Mouse (Mus musculus): ENCODE data around the gene Rps11. TPM values are rescaled to one million over a fixed set of nuclear protein-coding genes. Genes with fewer than 3 reads are reported as not detected.

Gene Rps11
- polyA plus RNA-seq, 1 experiment from 2014 or later: 1,374 TPM

DNA sequence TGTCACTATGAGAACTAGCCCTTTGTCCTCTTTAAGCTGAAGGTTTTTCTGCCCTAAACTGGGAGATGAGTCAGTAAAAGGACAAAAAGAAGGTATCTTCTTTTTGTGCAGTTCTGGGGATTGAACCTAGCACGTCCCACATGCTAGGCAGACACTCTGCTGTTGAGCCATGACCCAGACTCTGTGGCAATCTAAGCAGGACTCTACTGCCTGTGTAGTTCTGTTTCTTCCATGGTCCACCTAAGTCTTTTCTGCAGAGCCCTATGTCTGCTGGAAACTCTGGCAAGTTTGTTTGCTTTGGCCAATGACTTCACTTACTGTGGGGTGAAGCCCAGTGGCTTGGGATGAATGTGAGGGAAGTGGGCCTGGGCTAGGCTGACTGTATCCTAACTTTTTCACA, 14.2 kb upstream of the Rps11 start:
- H3K9me3 ChIP-seq (replicated peaks; ENCODE audit: control insufficient read depth, low read length): peaks cover 1% of the 10 kb centered on the region; the same call in 1 of the 2 replicates
- no peaks in the 10 kb centered on the region for H3K27me3 ChIP-seq (ENCODE audit: control insufficient read depth, insufficient read depth, low read length)
- 90% methylated on average over 1 of the region's 1 CpGs for WGBS
- no peak overlapping the region for H3K4me2 ChIP-seq (ENCODE audit: low read depth, low read length)
- H3K4me1 ChIP-seq (ENCODE audit: control insufficient read depth, insufficient read depth, low read length): peaks cover 9% of the 10 kb centered on the region
- no peak overlapping the region for H3K4me3 ChIP-seq (replicated peaks; ENCODE audit: low read length)
- ATAC-seq (ENCODE audit: insufficient read depth, low FRiP score): no peak
- H3K27ac ChIP-seq (ENCODE audit: low read length): no peak overlapping the region
- H3K36me3 ChIP-seq (ENCODE audit: control insufficient read depth, insufficient read depth, low read length): no peaks in the 10 kb centered on the region; the same call in 1 of the 2 replicates
- H3K9ac ChIP-seq (ENCODE audit: low read length): no peak overlapping the region

- Histone ChIP-seq H3K4me2 (ENCODE audit: low read depth, low read length) (no peak overlapping the region), H3K4me3 (replicated peaks; ENCODE audit: low read length) (no peak overlapping the region), H3K27ac (ENCODE audit: low read length) (no peak overlapping the region), H3K36me3 (ENCODE audit: control insufficient read depth, insufficient read depth, low read length) (no peaks in the 10 kb centered on the region; the same call in 1 of the 2 replicates), H3K27me3 (ENCODE audit: control insufficient read depth, insufficient read depth, low read length) (no peaks in the 10 kb centered on the region), H3K9ac (ENCODE audit: low read length) (no peak overlapping the region), H3K4me1 (ENCODE audit: control insufficient read depth, insufficient read depth, low read length) (peaks cover 9% of the 10 kb centered on the region), H3K9me3 (replicated peaks; ENCODE audit: control insufficient read depth, low read length) (peaks cover 4% of the 10 kb centered on the region; the same call in 1 of the 2 replicates)
- ATAC-seq (ENCODE audit: insufficient read depth, low FRiP score): no peak
- WGBS: 63% methylated on average over 12 of the region's 12 CpGs
Observed at GRCm38 (mm10) chr7:45137171-45138006, 13.2 kb upstream of the Rps11 start.

- WGBS: 3% methylated on average over 29 of the region's 29 CpGs
- peak; percentile 84 for ATAC-seq (ENCODE audit: insufficient read depth, low FRiP score)
- no peaks in the 10 kb centered on the region; the same call in 1 of the 2 replicates for H3K36me3 ChIP-seq (ENCODE audit: control insufficient read depth, insufficient read depth, low read length)
- peaks cover 9% of the 10 kb centered on the region for H3K4me1 ChIP-seq (ENCODE audit: control insufficient read depth, insufficient read depth, low read length)
- no peaks in the 10 kb centered on the region for H3K27me3 ChIP-seq (ENCODE audit: control insufficient read depth, insufficient read depth, low read length)
- peak within 1 kb of the TSS; percentile 81 for H3K4me2 ChIP-seq (ENCODE audit: low read depth, low read length)
- no peak within 1 kb of the TSS for H3K27ac ChIP-seq (ENCODE audit: low read length)
- H3K9me3 ChIP-seq (replicated peaks; ENCODE audit: control insufficient read depth, low read length): peaks cover 4% of the 10 kb centered on the region; the same call in 1 of the 2 replicates
- peak within 1 kb of the TSS; percentile 84 for H3K9ac ChIP-seq (ENCODE audit: low read length)
- H3K4me3 ChIP-seq (replicated peaks; ENCODE audit: low read length): peak within 1 kb of the TSS; percentile 75
Observed at GRCm38 (mm10) chr7:45135993-45136567, 11.8 kb upstream of the Rps11 start, which contains the start of the genes Gm45713 and Flt3l. Gene Gm45713 (minus strand): TSS chr7:45136231. Gene Flt3l (minus strand): TSS chr7:45136432.

GRCm38 (mm10) chr7:45135370-45135769, 11.1 kb upstream of the Rps11 start:
- no peak overlapping the region; the same call in 1 of the 2 replicates for H3K9ac ChIP-seq (ENCODE audit: low read length)
- H3K36me3 ChIP-seq (ENCODE audit: control insufficient read depth, insufficient read depth, low read length): no peaks in the 10 kb centered on the region; the same call in 1 of the 2 replicates
- peaks cover 4% of the 10 kb centered on the region; the same call in 1 of the 2 replicates for H3K9me3 ChIP-seq (replicated peaks; ENCODE audit: control insufficient read depth, low read length)
- peaks cover 9% of the 10 kb centered on the region for H3K4me1 ChIP-seq (ENCODE audit: control insufficient read depth, insufficient read depth, low read length)
- H3K27ac ChIP-seq (ENCODE audit: low read length): no peak overlapping the region
- peak overlapping the region; percentile 75 for H3K4me3 ChIP-seq (replicated peaks; ENCODE audit: low read length)
- WGBS: 77% methylated on average over 3 of the region's 3 CpGs
- H3K4me2 ChIP-seq (ENCODE audit: low read depth, low read length): peak overlapping the region; percentile 81
- H3K27me3 ChIP-seq (ENCODE audit: control insufficient read depth, insufficient read depth, low read length): no peaks in the 10 kb centered on the region
- no peak for ATAC-seq (ENCODE audit: insufficient read depth, low FRiP score)

- WGBS: 13% methylated on average over 12 of the region's 12 CpGs
- Histone ChIP-seq H3K4me2 (ENCODE audit: low read depth, low read length) (no peak overlapping the region), H3K4me3 (replicated peaks; ENCODE audit: low read length) (no peak overlapping the region), H3K9me3 (replicated peaks; ENCODE audit: control insufficient read depth, low read length) (peaks cover 4% of the 10 kb centered on the region; the same call in 1 of the 2 replicates), H3K36me3 (ENCODE audit: control insufficient read depth, insufficient read depth, low read length) (no peaks in the 10 kb centered on the region; the same call in 1 of the 2 replicates), H3K9ac (ENCODE audit: low read length) (no peak overlapping the region), H3K4me1 (ENCODE audit: control insufficient read depth, insufficient read depth, low read length) (peaks cover 12% of the 10 kb centered on the region), H3K27ac (ENCODE audit: low read length) (no peak overlapping the region), H3K27me3 (ENCODE audit: control insufficient read depth, insufficient read depth, low read length) (no peaks in the 10 kb centered on the region)
- ATAC-seq (ENCODE audit: insufficient read depth, low FRiP score): 0 out of 2 replicates have a peak, but pooled peaks have one; percentile 12
Observed at GRCm38 (mm10) chr7:45134544-45135026, 10.3 kb upstream of the Rps11 start.

GRCm38 (mm10) chr7:45133446-45134159, 9.4 kb upstream of the Rps11 start:
- Histone ChIP-seq H3K36me3 (ENCODE audit: control insufficient read depth, insufficient read depth, low read length) (no peaks in the 10 kb centered on the region), H3K4me3 (replicated peaks; ENCODE audit: low read length) (no peak overlapping the region), H3K27ac (ENCODE audit: low read length) (no peak overlapping the region), H3K4me2 (ENCODE audit: low read depth, low read length) (no peak overlapping the region), H3K9ac (ENCODE audit: low read length) (no peak overlapping the region), H3K9me3 (replicated peaks; ENCODE audit: control insufficient read depth, low read length) (peaks cover 4% of the 10 kb centered on the region; the same call in 1 of the 2 replicates), H3K4me1 (ENCODE audit: control insufficient read depth, insufficient read depth, low read length) (peaks cover 14% of the 10 kb centered on the region), H3K27me3 (ENCODE audit: control insufficient read depth, insufficient read depth, low read length) (no peaks in the 10 kb centered on the region)
- WGBS: 77% methylated on average over 8 of the region's 8 CpGs
- ATAC-seq (ENCODE audit: insufficient read depth, low FRiP score): no peak

- no peak overlapping the region for H3K9ac ChIP-seq (ENCODE audit: low read length)
- H3K27me3 ChIP-seq (ENCODE audit: control insufficient read depth, insufficient read depth, low read length): no peaks in the 10 kb centered on the region
- H3K9me3 ChIP-seq (replicated peaks; ENCODE audit: control insufficient read depth, low read length): peaks cover 4% of the 10 kb centered on the region; the same call in 1 of the 2 replicates
- WGBS: 68% methylated on average over 11 of the region's 11 CpGs
- H3K27ac ChIP-seq (ENCODE audit: low read length): no peak overlapping the region
- no peak overlapping the region for H3K4me3 ChIP-seq (replicated peaks; ENCODE audit: low read length)
- peaks cover 4% of the 10 kb centered on the region for H3K36me3 ChIP-seq (ENCODE audit: control insufficient read depth, insufficient read depth, low read length)
- peaks cover 16% of the 10 kb centered on the region for H3K4me1 ChIP-seq (ENCODE audit: control insufficient read depth, insufficient read depth, low read length)
- no peak for ATAC-seq (ENCODE audit: insufficient read depth, low FRiP score)
- H3K4me2 ChIP-seq (ENCODE audit: low read depth, low read length): no peak overlapping the region
Observed at GRCm38 (mm10) chr7:45131850-45132249, 7.6 kb upstream of the Rps11 start.

GRCm38 (mm10) chr7:45129776-45130512, 5.7 kb upstream of the Rps11 start:
- H3K27ac ChIP-seq (ENCODE audit: low read length): peak overlapping the region; percentile 84

More at GRCm38 (mm10) chr7:45129776-45130512, 5.7 kb upstream of the Rps11 start:
- peak overlapping the region; percentile 68 for H3K4me2 ChIP-seq (ENCODE audit: low read depth, low read length)
- H3K4me3 ChIP-seq (replicated peaks; ENCODE audit: low read length): peak overlapping the region; percentile 50
- ATAC-seq (ENCODE audit: insufficient read depth, low FRiP score): no peak
- H3K9me3 ChIP-seq (replicated peaks; ENCODE audit: control insufficient read depth, low read length): peaks cover 4% of the 10 kb centered on the region; the same call in 1 of the 2 replicates
- peaks cover 23% of the 10 kb centered on the region for H3K4me1 ChIP-seq (ENCODE audit: control insufficient read depth, insufficient read depth, low read length)
- 56% methylated on average over 15 of the region's 15 CpGs for WGBS
- H3K27me3 ChIP-seq (ENCODE audit: control insufficient read depth, insufficient read depth, low read length): no peaks in the 10 kb centered on the region
- H3K9ac ChIP-seq (ENCODE audit: low read length): peak overlapping the region; percentile 73
- H3K36me3 ChIP-seq (ENCODE audit: control insufficient read depth, insufficient read depth, low read length): peaks cover 15% of the 10 kb centered on the region
